Mouse (Mus musculus) lung, adult 2 months (tissue): Measurements from ENCODE around the gene Gfod1. TPM values are rescaled to one million over a fixed set of nuclear protein-coding genes. Genes with fewer than 3 reads are reported as not detected.
A peak's percentile ranks its signal among the peaks of the same experiment; 100 is the strongest.

ENCODE experiments used
- DNase-seq: peaks from one replicate; pipeline ENCODE4 v3.0.0; 2022
- H3K4me1 ChIP-seq: fragments of 200-500 bp; 2 replicates; pipeline ENCODE4 v1.6.1; 2011; ENCODE audit warnings: low read length; ENCODE audit not compliant: control insufficient read depth, insufficient read depth
- H3K4me3 ChIP-seq: fragments of 200-500 bp; replicated peaks from 2 replicates; pipeline ENCODE3; 2011; ENCODE audit warnings: low read depth, mild to moderate bottlenecking, control low read depth, low read length; ENCODE audit errors: extremely low read depth
- CTCF ChIP-seq: fragments of 200-500 bp; IDR thresholded peaks from 2 replicates; pipeline ENCODE4 v1.5.1; 2011; ENCODE audit warnings: mild to moderate bottlenecking, low read length, control low read depth; ENCODE audit not compliant: insufficient read depth
- POLR2A ChIP-seq: fragments of 200-500 bp; IDR thresholded peaks from 2 replicates; pipeline ENCODE4 v1.6.1; 2011; ENCODE audit warnings: low read depth, mild to moderate bottlenecking, control low read depth, low read length, borderline replicate concordance; ENCODE audit errors: extremely low read depth
- WGBS: fragments of 180-500 bp; shearing (Covaris S2); methylation state at CpG from one replicate; pipeline ENCODE4 v1.1.7; 2018; 5-methylcytosine and 5-hydroxymethylcytosine counted together
- polyA plus RNA-seq: library from polyadenylated mRNA; depleted of rRNA; stranded (reverse); fragments of >200 nt; gene quantifications from 2 replicates; pipeline ENCODE4 v1.2.3, GENCODE M21; 2012

Gene Gfod1
- polyA plus RNA-seq, 1 experiment: 12.9 TPM

GRCm38 (mm10) chr13:43325427-43325826 is 21.5 kb upstream of the Gfod1 start:
- no peak for TF ChIP-seq CTCF
- TF ChIP-seq POLR2A: no peak
- WGBS: 62% methylated on average over 1 of the region's 1 CpGs
- H3K4me1 ChIP-seq: no peaks in the 10 kb centered on the region
- DNase-seq: no peak
- no peak overlapping the region for H3K4me3 ChIP-seq

GRCm38 (mm10) chr13:43321492-43321891 is 17.5 kb upstream of the Gfod1 start:
- 81% methylated on average over 2 of the region's 2 CpGs for WGBS
- DNase-seq: no peak
- H3K4me1 ChIP-seq: peaks cover 4% of the 10 kb centered on the region
- TF ChIP-seq POLR2A (no peak), CTCF (no peak)
- H3K4me3 ChIP-seq: no peak overlapping the region

- Histone ChIP-seq H3K4me3 (no peak overlapping the region), H3K4me1 (peaks cover 4% of the 10 kb centered on the region)
- DNase-seq: no peak
- WGBS: 57% methylated on average over 3 of the region's 3 CpGs
- TF ChIP-seq POLR2A (no peak), CTCF (no peak)
Measured at GRCm38 (mm10) chr13:43319396-43319795, 15.4 kb upstream of the Gfod1 start.

GRCm38 (mm10) chr13:43317411-43317810 is 13.4 kb upstream of the Gfod1 start:
- TF ChIP-seq CTCF (no peak), POLR2A (no peak)
- 33% methylated on average over 5 of the region's 5 CpGs for WGBS
- H3K4me1 ChIP-seq: peaks cover 4% of the 10 kb centered on the region
- DNase-seq: no peak
- no peak overlapping the region for H3K4me3 ChIP-seq

GRCm38 (mm10) chr13:43305181-43305924 is 1.4 kb upstream of the Gfod1 start:
- Histone ChIP-seq H3K4me3 (no peak overlapping the region), H3K4me1 (peaks cover 15% of the 10 kb centered on the region)
- no peak for DNase-seq
- TF ChIP-seq POLR2A (no peak), CTCF (no peak)
- WGBS: 76% methylated on average over 15 of the region's 15 CpGs

GRCm38 (mm10) chr13:43304700-43305099 is 728 bp upstream of the Gfod1 start:
- peak; percentile 54 for DNase-seq
- peak; percentile 25; the same call in 1 of the 2 replicates for TF ChIP-seq CTCF
- TF ChIP-seq POLR2A: 0 out of 2 replicates have a peak, but pooled peaks have one; percentile 12
- 8% methylated on average over 11 of the region's 11 CpGs for WGBS
- peak overlapping the region; percentile 58 for H3K4me3 ChIP-seq
- H3K4me1 ChIP-seq: peaks cover 15% of the 10 kb centered on the region

GRCm38 (mm10) chr13:43303161-43303965 is 609 bp downstream of the Gfod1 start:
- TF ChIP-seq POLR2A (no peak), CTCF (no peak)
- under 1% methylated on average over 78 of the region's 78 CpGs for WGBS
- DNase-seq: peak; percentile 62
- Histone ChIP-seq H3K4me3 (peak overlapping the region; percentile 86), H3K4me1 (peaks cover 15% of the 10 kb centered on the region)

GRCm38 (mm10) chr13:43302651-43303160 is 1.3 kb downstream of the Gfod1 start:
- no peak for DNase-seq
- H3K4me3 ChIP-seq: peak overlapping the region; percentile 86
- peaks cover 16% of the 10 kb centered on the region for H3K4me1 ChIP-seq
- TF ChIP-seq POLR2A (no peak), CTCF (no peak)
- 1% methylated on average over 19 of the region's 19 CpGs for WGBS

GRCm38 (mm10) chr13:43302239-43302638 is 1.7 kb downstream of the Gfod1 start:
- Histone ChIP-seq H3K4me1 (peaks cover 18% of the 10 kb centered on the region), H3K4me3 (peak overlapping the region; percentile 86)
- TF ChIP-seq POLR2A: no peak
- no peak for TF ChIP-seq CTCF
- no peak for DNase-seq
- 10% methylated on average over 11 of the region's 11 CpGs for WGBS
